Mouse (Mus musculus): ENCODE results near the gene Nudt2. TPM values are rescaled to one million over a fixed set of nuclear protein-coding genes. Genes with fewer than 3 reads are reported as not detected.

Nudt2 gene
- polyA plus RNA-seq (2015; fragmentation: Nextera tagmentation; extraction: Ambion mirVana): 68.9 and 70.1 TPM in 2 replicates

GRCm38 (mm10) chr4:41464345-41465286, at the start of gene Nudt2, which contains the start of gene Kif24:
Gene Nudt2, plus strand, starts transcription at chr4:41465151.
Gene Kif24, minus strand, starts transcription at chr4:41464887.

GRCm38 (mm10) chr4:41502986-41503412, 38.0 kb downstream of the Nudt2 start, which contains the start of gene AI464131:
Gene AI464131, minus strand, starts transcription at chr4:41503076.

GRCm38 (mm10) chr4:41517233-41517632, 52.3 kb downstream of the Nudt2 start, which contains the start of gene 1110017D15Rik:
Gene 1110017D15Rik, minus strand, starts transcription at chr4:41517333.

Other genes with a start within 250 kb of the Nudt2 start
- gene Ubap2, start 190.0 kb upstream of the Nudt2 start, polyA plus RNA-seq (2015; fragmentation: Nextera tagmentation; extraction: Ambion mirVana): 31.7 and 36.5 TPM in 2 replicates
- 46.9 and 48.0 TPM in 2 replicates for gene Dcaf12, start 150.3 kb upstream of the Nudt2 start, polyA plus RNA-seq (2015; fragmentation: Nextera tagmentation; extraction: Ambion mirVana)
- gene Ubap1, start 116.2 kb upstream of the Nudt2 start, polyA plus RNA-seq (2015; fragmentation: Nextera tagmentation; extraction: Ambion mirVana): 55.6 and 55.8 TPM in 2 replicates
- gene Kif24, start 264 bp upstream of the Nudt2 start, polyA plus RNA-seq (2015; fragmentation: Nextera tagmentation; extraction: Ambion mirVana): 1.2 and 1.4 TPM in 2 replicates
- 21.2 and 23.0 TPM in 2 replicates for gene AI464131, start 37.9 kb downstream of the Nudt2 start, polyA plus RNA-seq (2015; fragmentation: Nextera tagmentation; extraction: Ambion mirVana)
- 14.3 and 17.3 TPM in 2 replicates for gene 1110017D15Rik, start 52.2 kb downstream of the Nudt2 start, polyA plus RNA-seq (2015; fragmentation: Nextera tagmentation; extraction: Ambion mirVana)
- 23.3 and 24.7 TPM in 2 replicates for gene Fam219a, start 104.4 kb downstream of the Nudt2 start, polyA plus RNA-seq (2015; fragmentation: Nextera tagmentation; extraction: Ambion mirVana)
- gene Dnaic1, start 104.6 kb downstream of the Nudt2 start, polyA plus RNA-seq (2015; fragmentation: Nextera tagmentation; extraction: Ambion mirVana): 5.4 and 6.2 TPM in 2 replicates
- 159 and 163 TPM in 2 replicates for gene Enho, start 175.2 kb downstream of the Nudt2 start, polyA plus RNA-seq (2015; fragmentation: Nextera tagmentation; extraction: Ambion mirVana)
- gene Cntfr, start 231.9 kb downstream of the Nudt2 start, polyA plus RNA-seq (2015; fragmentation: Nextera tagmentation; extraction: Ambion mirVana): 20.0 and 21.0 TPM in 2 replicates
- gene Il11ra1, start 234.8 kb downstream of the Nudt2 start, polyA plus RNA-seq (2015; fragmentation: Nextera tagmentation; extraction: Ambion mirVana): 48.2 and 49.9 TPM in 2 replicates
- 56.4 and 57.5 TPM in 2 replicates for gene Rpp25l, start 248.4 kb downstream of the Nudt2 start, polyA plus RNA-seq (2015; fragmentation: Nextera tagmentation; extraction: Ambion mirVana)

Data from neural tube, postnatal 0 days (tissue).